Mouse (Mus musculus) heart, embryonic 13.5 days (tissue): ENCODE measurements around the gene Mov10l1. TPM values are rescaled to one million over a fixed set of nuclear protein-coding genes. Genes with fewer than 3 reads are reported as not detected.

Source experiments
- ATAC-seq: fragments of 200-750 bp; cut with Nextera tagmentation; 2 replicates; pipeline ENCODE4 v1.8.0; 2017; ENCODE audit warnings: moderate TSS enrichment; ENCODE audit not compliant: insufficient number of reproducible peaks, low FRiP score, low TSS enrichment; ENCODE audit errors: extremely low read depth
- H3K27ac ChIP-seq: fragments of 300-500 bp; sonication (generic); replicated peaks from 2 replicates; pipeline ENCODE4 v1.5.1; 2015; ENCODE audit warnings: moderate library complexity, mild to moderate bottlenecking, inconsistent platforms
- H3K27me3 ChIP-seq: fragments of 300-500 bp; sonication (generic); replicated peaks from 2 replicates; pipeline ENCODE4 v1.6.1; 2015; ENCODE audit warnings: mild to moderate bottlenecking, inconsistent platforms
- H3K36me3 ChIP-seq: fragments of 300-500 bp; sonication (generic); 2 replicates; pipeline ENCODE4 v1.6.1; 2015; ENCODE audit warnings: mild to moderate bottlenecking, inconsistent platforms
- H3K4me1 ChIP-seq: fragments of 300-500 bp; sonication (generic); 2 replicates; pipeline ENCODE4 v1.6.1; 2015; ENCODE audit warnings: inconsistent platforms
- H3K4me2 ChIP-seq: fragments of 300-500 bp; sonication (generic); 2 replicates; pipeline ENCODE4 v1.6.1; 2015; ENCODE audit warnings: inconsistent platforms, mild to moderate bottlenecking, moderate library complexity
- H3K4me3 ChIP-seq: fragments of 300-500 bp; sonication (generic); 2 replicates; pipeline ENCODE4 v1.5.1; 2015; ENCODE audit warnings: moderate library complexity, mild to moderate bottlenecking, inconsistent platforms
- H3K9ac ChIP-seq: fragments of 300-500 bp; sonication (generic); 2 replicates; pipeline ENCODE4 v1.6.1; 2015; ENCODE audit warnings: inconsistent platforms, mild to moderate bottlenecking, moderate library complexity
- H3K9me3 ChIP-seq: fragments of 300-500 bp; sonication (generic); 2 replicates; pipeline ENCODE4 v1.6.1; 2016; ENCODE audit warnings: inconsistent platforms
- WGBS: fragments of 180-500 bp; shearing (Covaris S2); methylation state at CpG from one replicate; pipeline ENCODE4 v1.1.7; 2015; ENCODE audit warnings: mixed read lengths; 5-methylcytosine and 5-hydroxymethylcytosine counted together
- polyA plus RNA-seq: library from polyadenylated mRNA; unstranded; fragments of >200 nt; fragmentation: Nextera tagmentation; extraction: Ambion mirVana; gene quantifications from 2 replicates; pipeline ENCODE4 v1.2.1, GENCODE M21; 2015

Gene Mov10l1
- polyA plus RNA-seq, 1 experiment from 2014 or later: 62.8 TPM

- peaks cover 7% of the 10 kb centered on the region for H3K36me3 ChIP-seq
- peak overlapping the region; percentile 76 for H3K9ac ChIP-seq
- peak overlapping the region; percentile 45 for H3K4me3 ChIP-seq
- WGBS: 13% methylated on average over 7 of the region's 7 CpGs
- H3K9me3 ChIP-seq: no peaks in the 10 kb centered on the region
- peak overlapping the region; percentile 96 for H3K27ac ChIP-seq
- H3K4me2 ChIP-seq: peak overlapping the region; percentile 67
- no peaks in the 10 kb centered on the region for H3K27me3 ChIP-seq
- H3K4me1 ChIP-seq: peaks cover 28% of the 10 kb centered on the region
- ATAC-seq: peak; percentile 38; the same call in 1 of the 2 replicates
Measured at GRCm38 (mm10) chr15:89020085-89020484, 37.4 kb downstream of the Mov10l1 start.

- Histone ChIP-seq H3K9ac (peak overlapping the region; percentile 76), H3K9me3 (no peaks in the 10 kb centered on the region), H3K36me3 (peaks cover 11% of the 10 kb centered on the region), H3K4me2 (peak overlapping the region; percentile 67), H3K27me3 (no peaks in the 10 kb centered on the region), H3K27ac (peak overlapping the region; percentile 96), H3K4me1 (peaks cover 26% of the 10 kb centered on the region), H3K4me3 (peak overlapping the region; percentile 45)
- peak; percentile 31; the same call in 1 of the 2 replicates for ATAC-seq
- 29% methylated on average over 7 of the region's 7 CpGs for WGBS
Measured at GRCm38 (mm10) chr15:89020492-89020891, 37.8 kb downstream of the Mov10l1 start.

GRCm38 (mm10) chr15:89044381-89044780 is 61.7 kb downstream of the Mov10l1 start:
- Histone ChIP-seq H3K27me3 (no peaks in the 10 kb centered on the region), H3K4me3 (no peak overlapping the region), H3K4me1 (no peaks in the 10 kb centered on the region), H3K9me3 (peaks cover 9% of the 10 kb centered on the region), H3K27ac (no peak overlapping the region), H3K4me2 (no peak overlapping the region), H3K9ac (no peak overlapping the region), H3K36me3 (peaks cover 23% of the 10 kb centered on the region)
- 78% methylated on average over 5 of the region's 5 CpGs for WGBS
- ATAC-seq: no peak

- 74% methylated on average over 4 of the region's 4 CpGs for WGBS
- no peak for ATAC-seq
- peaks cover 30% of the 10 kb centered on the region for H3K36me3 ChIP-seq
- no peaks in the 10 kb centered on the region for H3K4me1 ChIP-seq
- no peak overlapping the region for H3K4me2 ChIP-seq
- peaks cover 9% of the 10 kb centered on the region for H3K9me3 ChIP-seq
- no peak overlapping the region for H3K27ac ChIP-seq
- H3K27me3 ChIP-seq: no peaks in the 10 kb centered on the region
- H3K9ac ChIP-seq: no peak overlapping the region
- no peak overlapping the region for H3K4me3 ChIP-seq
Measured at GRCm38 (mm10) chr15:89046356-89046755, 63.6 kb downstream of the Mov10l1 start.

- ATAC-seq: no peak
- no peak overlapping the region for H3K4me2 ChIP-seq
- peaks cover 10% of the 10 kb centered on the region for H3K4me1 ChIP-seq
- H3K27me3 ChIP-seq: peaks cover 41% of the 10 kb centered on the region
- H3K36me3 ChIP-seq: peaks cover 36% of the 10 kb centered on the region
- WGBS: 84% methylated on average over 7 of the region's 7 CpGs
- H3K9me3 ChIP-seq: no peaks in the 10 kb centered on the region
- H3K4me3 ChIP-seq: no peak overlapping the region
- H3K9ac ChIP-seq: no peak overlapping the region
- no peak overlapping the region for H3K27ac ChIP-seq
Measured at GRCm38 (mm10) chr15:89054666-89055065, 72.0 kb downstream of the Mov10l1 start.

- Histone ChIP-seq H3K4me2 (peak overlapping the region; percentile 79), H3K27ac (no peak overlapping the region), H3K9ac (peak overlapping the region; percentile 86), H3K4me3 (peak overlapping the region; percentile 70), H3K9me3 (no peaks in the 10 kb centered on the region), H3K36me3 (peaks cover 13% of the 10 kb centered on the region; the same call in 1 of the 2 replicates), H3K27me3 (peaks cover 70% of the 10 kb centered on the region), H3K4me1 (peaks cover 20% of the 10 kb centered on the region)
- no peak for ATAC-seq
- WGBS: 25% methylated on average over 6 of the region's 6 CpGs
Measured at GRCm38 (mm10) chr15:89058736-89059135, 76.0 kb downstream of the Mov10l1 start.

GRCm38 (mm10) chr15:89059161-89059931 is 76.6 kb downstream of the Mov10l1 start, which contains the start of gene Panx2:
Panx2 (plus strand) TSS chr15:89059734.
- 0 out of 2 replicates have a peak within 1 kb of the TSS, but pooled peaks have one; percentile 24 for H3K27ac ChIP-seq
- peak within 1 kb of the TSS; percentile 86 for H3K9ac ChIP-seq
- H3K4me3 ChIP-seq: peak within 1 kb of the TSS; percentile 70
- WGBS: 2% methylated on average over 36 of the region's 57 CpGs
- H3K36me3 ChIP-seq: peaks cover 11% of the 10 kb centered on the region; the same call in 1 of the 2 replicates
- ATAC-seq: no peak
- H3K4me2 ChIP-seq: peak within 1 kb of the TSS; percentile 79
- peaks cover 76% of the 10 kb centered on the region for H3K27me3 ChIP-seq
- peaks cover 20% of the 10 kb centered on the region for H3K4me1 ChIP-seq
- H3K9me3 ChIP-seq: no peaks in the 10 kb centered on the region

GRCm38 (mm10) chr15:89060032-89060681 is 77.4 kb downstream of the Mov10l1 start:
- peak overlapping the region; percentile 70 for H3K4me3 ChIP-seq
- ATAC-seq: no peak
- H3K27me3 ChIP-seq: peaks cover 84% of the 10 kb centered on the region
- peaks cover 20% of the 10 kb centered on the region for H3K4me1 ChIP-seq
- peak overlapping the region; percentile 79 for H3K4me2 ChIP-seq
- WGBS: 3% methylated on average over 41 of the region's 48 CpGs
- 0 out of 2 replicates have a peak overlapping the region, but pooled peaks have one; percentile 24 for H3K27ac ChIP-seq
- H3K9me3 ChIP-seq: no peaks in the 10 kb centered on the region
- H3K36me3 ChIP-seq: 0 out of 2 replicates have a peak, but pooled peaks cover 5% of the 10 kb centered on the region
- peak overlapping the region; percentile 86 for H3K9ac ChIP-seq

GRCm38 (mm10) chr15:89060811-89061460 is 78.2 kb downstream of the Mov10l1 start:
- Histone ChIP-seq H3K4me2 (peak overlapping the region; percentile 79), H3K4me1 (peaks cover 20% of the 10 kb centered on the region), H3K4me3 (peak overlapping the region; percentile 70), H3K27me3 (peaks cover 88% of the 10 kb centered on the region), H3K9me3 (no peaks in the 10 kb centered on the region), H3K27ac (no peak overlapping the region), H3K9ac (no peak overlapping the region), H3K36me3 (no peaks in the 10 kb centered on the region)
- no peak for ATAC-seq
- 80% methylated on average over 12 of the region's 12 CpGs for WGBS

GRCm38 (mm10) chr15:89061761-89062517 is 79.2 kb downstream of the Mov10l1 start:
- H3K9me3 ChIP-seq: no peaks in the 10 kb centered on the region
- ATAC-seq: no peak
- H3K4me1 ChIP-seq: peaks cover 20% of the 10 kb centered on the region
- H3K36me3 ChIP-seq: no peaks in the 10 kb centered on the region
- no peak overlapping the region for H3K9ac ChIP-seq
- 74% methylated on average over 6 of the region's 6 CpGs for WGBS
- no peak overlapping the region for H3K4me2 ChIP-seq
- H3K27me3 ChIP-seq: peaks cover 96% of the 10 kb centered on the region
- H3K27ac ChIP-seq: no peak overlapping the region
- no peak overlapping the region for H3K4me3 ChIP-seq
